Mouse (Mus musculus): Measurements from ENCODE around the gene Zbed3. TPM values are rescaled to one million over a fixed set of nuclear protein-coding genes. Genes with fewer than 3 reads are reported as not detected.
A peak's percentile ranks its signal among the peaks of the same experiment; 100 is the strongest.

The Zbed3 gene
- 54.6 and 63.3 TPM in 2 replicates for polyA plus RNA-seq (2016; fragmentation: Nextera tagmentation; extraction: Ambion mirVana)

GRCm38 (mm10) chr13:95323400-95323799, at the start of gene Zbed3:
Gene Zbed3 (plus strand): TSS chr13:95323612.
- no peak for DNase-seq (ENCODE audit: low spot score)
- Histone ChIP-seq H3K27ac (peak within 1 kb of the TSS; percentile 100), H3K9me3 (no peaks in the 10 kb centered on the region), H3K4me3 (peak within 1 kb of the TSS; percentile 91), H3K36me3 (no peaks in the 10 kb centered on the region), H3K4me1 (replicated peaks) (peaks cover 25% of the 10 kb centered on the region), H3K27me3 (ENCODE audit: insufficient read depth, poor library complexity, severe bottlenecking) (no peaks in the 10 kb centered on the region)
- WGBS, result 92% methylated on average over 6 of the region's 6 CpGs

GRCm38 (mm10) chr13:95278426-95279025, 44.9 kb upstream of the Zbed3 start:
- no peak for DNase-seq (ENCODE audit: low spot score)
- H3K9me3 ChIP-seq, result no peaks in the 10 kb centered on the region
- WGBS, result 91% methylated on average over 4 of the region's 4 CpGs

GRCm38 (mm10) chr13:95281740-95282673, 41.4 kb upstream of the Zbed3 start:
- no peaks in the 10 kb centered on the region for H3K27me3 ChIP-seq (ENCODE audit: insufficient read depth, poor library complexity, severe bottlenecking)
- H3K36me3 ChIP-seq, result no peaks in the 10 kb centered on the region
- peak overlapping the region; percentile 64; the same call in 1 of the 2 replicates for H3K27ac ChIP-seq
- WGBS, result 35% methylated on average over 6 of the region's 7 CpGs
- no peak overlapping the region for H3K4me3 ChIP-seq
- peaks cover 11% of the 10 kb centered on the region for H3K4me1 ChIP-seq (replicated peaks)
- H3K9me3 ChIP-seq, result no peaks in the 10 kb centered on the region
- DNase-seq (ENCODE audit: low spot score), result no peak

More at GRCm38 (mm10) chr13:95278426-95279025, 44.9 kb upstream of the Zbed3 start:
- Histone ChIP-seq H3K27ac (no peak overlapping the region), H3K4me1 (replicated peaks) (peaks cover 19% of the 10 kb centered on the region), H3K36me3 (no peaks in the 10 kb centered on the region), H3K27me3 (ENCODE audit: insufficient read depth, poor library complexity, severe bottlenecking) (no peaks in the 10 kb centered on the region), H3K4me3 (no peak overlapping the region)

GRCm38 (mm10) chr13:95286989-95287388, 36.4 kb upstream of the Zbed3 start:
- Histone ChIP-seq H3K27me3 (ENCODE audit: insufficient read depth, poor library complexity, severe bottlenecking) (no peaks in the 10 kb centered on the region), H3K36me3 (no peaks in the 10 kb centered on the region), H3K4me3 (no peak overlapping the region), H3K9me3 (no peaks in the 10 kb centered on the region), H3K27ac (no peak overlapping the region), H3K4me1 (replicated peaks) (peaks cover 11% of the 10 kb centered on the region; the same call in 1 of the 2 replicates)
- peak; percentile 74 for DNase-seq (ENCODE audit: low spot score)
- 10% methylated on average over 7 of the region's 7 CpGs for WGBS

GRCm38 (mm10) chr13:95288027-95288426, 35.4 kb upstream of the Zbed3 start:
- no peaks in the 10 kb centered on the region for H3K27me3 ChIP-seq (ENCODE audit: insufficient read depth, poor library complexity, severe bottlenecking)
- peaks cover 11% of the 10 kb centered on the region; the same call in 1 of the 2 replicates for H3K4me1 ChIP-seq (replicated peaks)
- H3K9me3 ChIP-seq, result no peaks in the 10 kb centered on the region
- no peak overlapping the region for H3K4me3 ChIP-seq
- H3K36me3 ChIP-seq, result no peaks in the 10 kb centered on the region
- no peak overlapping the region for H3K27ac ChIP-seq
- 66% methylated on average over 7 of the region's 7 CpGs for WGBS
- no peak for DNase-seq (ENCODE audit: low spot score)

GRCm38 (mm10) chr13:95291983-95292382, 31.4 kb upstream of the Zbed3 start:
- Histone ChIP-seq H3K9me3 (no peaks in the 10 kb centered on the region), H3K27ac (no peak overlapping the region), H3K4me1 (replicated peaks) (peaks cover 11% of the 10 kb centered on the region; the same call in 1 of the 2 replicates), H3K27me3 (ENCODE audit: insufficient read depth, poor library complexity, severe bottlenecking) (no peaks in the 10 kb centered on the region), H3K36me3 (no peaks in the 10 kb centered on the region), H3K4me3 (no peak overlapping the region)
- 57% methylated on average over 4 of the region's 4 CpGs for WGBS
- DNase-seq (ENCODE audit: low spot score), result no peak

GRCm38 (mm10) chr13:95299956-95300355, 23.5 kb upstream of the Zbed3 start:
- Histone ChIP-seq H3K4me3 (no peak overlapping the region), H3K36me3 (no peaks in the 10 kb centered on the region), H3K4me1 (replicated peaks) (no peaks in the 10 kb centered on the region), H3K9me3 (peaks cover 8% of the 10 kb centered on the region; the same call in 1 of the 2 replicates), H3K27ac (no peak overlapping the region), H3K27me3 (ENCODE audit: insufficient read depth, poor library complexity, severe bottlenecking) (no peaks in the 10 kb centered on the region)
- no peak for DNase-seq (ENCODE audit: low spot score)
- WGBS, result 71% methylated on average over 3 of the region's 3 CpGs

GRCm38 (mm10) chr13:95306596-95306995, 16.8 kb upstream of the Zbed3 start:
- H3K27me3 ChIP-seq (ENCODE audit: insufficient read depth, poor library complexity, severe bottlenecking), result no peaks in the 10 kb centered on the region
- H3K9me3 ChIP-seq, result no peaks in the 10 kb centered on the region
- H3K4me1 ChIP-seq (replicated peaks), result no peaks in the 10 kb centered on the region
- 68% methylated on average over 4 of the region's 4 CpGs for WGBS
- H3K36me3 ChIP-seq, result no peaks in the 10 kb centered on the region
- H3K4me3 ChIP-seq, result no peak overlapping the region
- no peak for DNase-seq (ENCODE audit: low spot score)
- H3K27ac ChIP-seq, result no peak overlapping the region

GRCm38 (mm10) chr13:95307100-95307655, 16.2 kb upstream of the Zbed3 start:
- 79% methylated on average over 8 of the region's 8 CpGs for WGBS
- H3K4me1 ChIP-seq (replicated peaks), result 0 out of 2 replicates have a peak, but pooled peaks cover 2% of the 10 kb centered on the region
- H3K27me3 ChIP-seq (ENCODE audit: insufficient read depth, poor library complexity, severe bottlenecking), result no peaks in the 10 kb centered on the region
- no peak overlapping the region for H3K27ac ChIP-seq
- H3K4me3 ChIP-seq, result no peak overlapping the region
- H3K36me3 ChIP-seq, result no peaks in the 10 kb centered on the region
- H3K9me3 ChIP-seq, result no peaks in the 10 kb centered on the region
- DNase-seq (ENCODE audit: low spot score), result no peak

- 81% methylated on average over 6 of the region's 6 CpGs for WGBS
- H3K36me3 ChIP-seq, result no peaks in the 10 kb centered on the region
- H3K4me1 ChIP-seq (replicated peaks), result 0 out of 2 replicates have a peak, but pooled peaks cover 2% of the 10 kb centered on the region
- no peak overlapping the region for H3K4me3 ChIP-seq
- DNase-seq (ENCODE audit: low spot score), result no peak
- H3K27ac ChIP-seq, result no peak overlapping the region
- H3K9me3 ChIP-seq, result no peaks in the 10 kb centered on the region
- H3K27me3 ChIP-seq (ENCODE audit: insufficient read depth, poor library complexity, severe bottlenecking), result no peaks in the 10 kb centered on the region
Observed at GRCm38 (mm10) chr13:95312016-95312415, 11.4 kb upstream of the Zbed3 start.

GRCm38 (mm10) chr13:95319153-95319552, 4.3 kb upstream of the Zbed3 start:
- Histone ChIP-seq H3K36me3 (no peaks in the 10 kb centered on the region), H3K4me3 (no peak overlapping the region), H3K27ac (no peak overlapping the region), H3K4me1 (replicated peaks) (no peaks in the 10 kb centered on the region), H3K9me3 (no peaks in the 10 kb centered on the region), H3K27me3 (ENCODE audit: insufficient read depth, poor library complexity, severe bottlenecking) (no peaks in the 10 kb centered on the region)
- no peak for DNase-seq (ENCODE audit: low spot score)
- 79% methylated on average over 6 of the region's 6 CpGs for WGBS

- Histone ChIP-seq H3K27ac (no peak overlapping the region), H3K9me3 (no peaks in the 10 kb centered on the region), H3K4me1 (replicated peaks) (peaks cover under 1% of the 10 kb centered on the region; the same call in 1 of the 2 replicates), H3K36me3 (no peaks in the 10 kb centered on the region), H3K4me3 (no peak overlapping the region), H3K27me3 (ENCODE audit: insufficient read depth, poor library complexity, severe bottlenecking) (no peaks in the 10 kb centered on the region)
- no peak for DNase-seq (ENCODE audit: low spot score)
- WGBS, result 49% methylated on average over 4 of the region's 4 CpGs
Observed at GRCm38 (mm10) chr13:95320451-95320850, 3.0 kb upstream of the Zbed3 start.

Data from hindbrain, embryonic 10.5 days (tissue).